Mouse (Mus musculus) urinary bladder, postnatal 36 days (tissue): ENCODE measurements around the gene Adamts13.

Source experiments
- DNase-seq, 2 experiments: peaks; one replicate each; pipeline ENCODE4 v3.0.0; 2022; ENCODE audit warnings: low spot score in 2 of 2, mixed read lengths in 1 of 2

Gene Adamts13

DNA sequence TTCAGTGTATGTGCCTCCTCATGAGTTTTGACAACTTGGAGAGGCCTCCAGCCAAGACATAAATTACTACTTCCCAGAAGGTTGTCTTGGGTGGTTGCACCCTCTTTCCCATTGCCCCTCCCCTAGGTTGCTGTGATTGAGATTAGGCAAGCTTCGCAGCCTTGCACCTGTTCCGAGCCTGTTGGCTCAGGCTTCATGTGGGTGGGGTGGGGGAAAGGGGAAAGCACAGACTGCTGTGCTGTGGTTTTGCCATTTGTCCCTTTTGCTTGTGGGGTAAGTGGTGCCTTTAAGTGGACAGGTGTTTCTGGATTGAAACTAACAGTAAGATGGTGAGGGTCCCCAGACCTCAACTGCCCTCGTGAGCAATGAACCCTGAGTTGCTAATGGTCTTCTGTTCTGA is 62.8 kb downstream of the Adamts13 start:
- DNase-seq = peak in 1 of 2 experiments; percentile 29

DNA sequence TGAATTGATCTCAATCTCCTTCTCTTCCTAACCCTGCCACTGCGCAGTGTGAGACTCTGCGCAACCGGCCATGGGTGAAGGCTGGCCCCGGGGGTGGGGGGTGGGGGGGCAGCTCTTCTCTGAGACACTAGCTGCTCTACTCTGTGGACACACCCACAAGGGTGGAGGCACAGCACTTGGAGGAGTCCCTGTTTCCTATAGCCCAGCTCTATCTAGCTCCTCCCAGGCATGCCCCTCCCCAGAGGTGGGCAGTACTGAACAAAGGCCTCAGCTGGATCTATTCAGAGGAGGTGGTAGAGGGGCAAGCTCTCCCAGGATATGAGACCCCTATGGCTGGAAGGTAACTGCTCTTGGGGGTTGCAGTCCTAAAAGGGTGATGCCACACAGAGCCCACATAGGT is 63.8 kb downstream of the Adamts13 start:
- DNase-seq = no peak

DNA sequence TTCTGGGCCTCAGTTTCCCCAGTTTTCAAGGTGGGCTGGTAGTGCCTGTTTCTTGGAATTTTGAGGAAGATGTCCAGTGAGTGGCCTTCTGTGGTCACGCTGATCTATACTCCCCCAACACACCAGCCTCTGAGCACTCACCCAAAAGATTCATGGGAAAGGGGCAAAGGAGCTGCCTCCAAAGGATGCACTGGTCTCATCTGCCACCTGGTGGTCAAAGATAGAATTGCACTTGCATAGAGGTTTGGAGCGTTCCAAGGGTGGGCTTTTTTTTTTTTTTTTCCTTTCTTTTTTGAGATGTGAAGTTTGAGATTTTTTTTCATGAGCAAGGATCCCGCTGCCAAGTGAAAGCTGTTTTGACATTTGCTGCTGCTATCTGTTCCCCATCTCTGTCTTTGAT is 65.4 kb downstream of the Adamts13 start:
- DNase-seq = peak; percentile 44 to 48

GRCm38 (mm10) chr2:27039286-27039685 is 66.1 kb downstream of the Adamts13 start:
- no peak for DNase-seq

DNA sequence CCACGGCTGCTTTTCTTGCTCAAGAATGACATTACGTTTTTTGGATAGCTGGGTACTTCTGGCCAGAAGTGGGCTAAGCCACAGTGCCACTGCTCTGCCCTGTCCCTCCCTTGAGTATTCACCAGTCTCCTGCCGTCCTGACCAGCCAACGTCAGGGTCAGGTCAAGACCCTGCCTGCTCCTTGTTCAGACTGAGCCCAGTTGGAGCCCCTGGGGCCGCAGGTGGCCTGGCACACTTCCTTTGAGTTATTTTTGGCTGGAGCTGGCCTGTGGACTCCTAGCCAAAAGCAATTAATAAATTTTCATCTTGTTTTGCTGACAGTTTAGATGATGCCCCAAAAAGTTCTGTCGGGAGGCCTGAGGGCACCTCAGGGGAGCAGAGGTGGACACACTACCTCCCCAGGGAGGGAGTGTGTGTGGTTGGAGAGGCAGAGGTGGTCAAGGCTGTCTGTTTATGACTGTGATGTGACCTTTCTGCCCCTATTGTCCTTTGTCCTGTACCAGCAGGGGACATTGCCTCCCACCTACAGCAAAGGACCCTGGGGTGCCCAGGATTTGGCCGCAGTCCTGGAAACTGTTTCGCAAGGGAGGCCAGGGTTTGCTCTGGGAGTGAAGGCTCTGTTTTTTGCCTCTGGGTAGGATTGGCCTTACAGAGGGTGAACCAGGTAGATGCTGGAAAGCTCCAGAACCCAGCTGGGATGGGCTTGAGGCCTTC is 69.1 kb downstream of the Adamts13 start:
- DNase-seq = peak in 1 of 2 experiments; percentile 36

DNA sequence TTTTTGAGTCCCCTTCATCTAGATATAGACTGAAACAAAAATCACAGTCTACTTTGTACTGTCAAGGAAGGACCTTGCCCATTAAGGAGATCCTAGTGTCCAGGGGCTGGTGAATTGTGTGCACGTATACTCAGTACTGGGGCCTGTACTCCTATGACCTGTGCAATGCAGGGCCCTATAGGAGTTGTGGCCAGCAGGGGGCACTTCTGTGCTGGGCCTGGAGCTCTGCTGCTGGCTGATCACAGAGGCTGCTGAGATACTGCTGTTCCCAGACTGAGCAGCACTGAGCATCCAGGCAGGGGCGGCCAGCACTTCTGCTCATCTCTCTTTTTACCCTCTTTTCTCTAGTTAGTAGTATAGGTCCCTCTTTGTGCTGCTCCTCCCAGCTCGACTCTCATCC is 70.2 kb downstream of the Adamts13 start:
- DNase-seq = peak; percentile 62 to 81

- DNase-seq = peak in 1 of 2 experiments; percentile 31
Observed at GRCm38 (mm10) chr2:27044166-27044565, 71.0 kb downstream of the Adamts13 start.

- DNase-seq = no peak
Observed at GRCm38 (mm10) chr2:27044641-27045040, 71.4 kb downstream of the Adamts13 start.

GRCm38 (mm10) chr2:27045979-27046770 is 73.0 kb downstream of the Adamts13 start:
- DNase-seq = peak in 1 of 2 experiments; percentile 75

DNA sequence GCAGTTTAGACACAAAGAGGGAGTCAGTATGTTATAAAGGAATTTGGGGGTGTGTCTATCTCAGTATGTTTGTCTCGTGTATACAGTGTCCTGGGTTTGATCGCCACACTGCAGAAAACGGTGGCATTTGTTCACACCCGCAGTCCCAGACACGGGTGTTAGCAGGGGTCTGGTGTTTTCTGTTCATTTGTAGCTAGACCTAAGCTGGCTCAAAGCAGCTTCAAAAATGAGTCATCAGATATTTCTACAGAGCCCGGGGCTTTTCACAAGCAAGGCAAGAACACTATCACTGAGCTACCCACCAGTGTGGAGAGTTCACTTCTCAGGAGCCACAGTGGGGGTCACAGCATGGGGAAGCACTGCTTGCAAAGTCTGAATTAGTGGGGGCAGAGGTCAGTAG is 76.2 kb downstream of the Adamts13 start:
- DNase-seq = no peak

GRCm38 (mm10) chr2:27058251-27058650 is 85.0 kb downstream of the Adamts13 start:
- DNase-seq = no peak

DNA sequence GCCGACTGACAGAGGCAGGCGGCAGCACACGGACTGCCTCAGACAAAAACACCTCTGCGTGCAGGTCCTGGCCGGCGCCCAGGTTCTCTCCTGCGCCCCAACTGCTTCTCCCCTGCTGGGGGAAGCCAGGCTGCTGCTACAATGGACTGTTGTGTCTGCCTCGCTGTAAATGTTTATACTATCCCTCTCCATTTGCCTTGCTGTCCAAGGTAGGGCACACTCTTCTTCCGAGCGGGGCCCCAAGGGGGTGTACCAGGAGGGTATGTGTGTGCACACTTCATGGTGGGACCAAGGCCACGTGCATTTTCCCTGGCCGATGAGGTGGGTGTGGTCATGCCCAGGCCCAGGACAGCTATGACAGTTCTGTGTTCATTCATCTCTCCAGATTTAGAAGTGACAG is 85.5 kb downstream of the Adamts13 start:
- DNase-seq = no peak

DNA sequence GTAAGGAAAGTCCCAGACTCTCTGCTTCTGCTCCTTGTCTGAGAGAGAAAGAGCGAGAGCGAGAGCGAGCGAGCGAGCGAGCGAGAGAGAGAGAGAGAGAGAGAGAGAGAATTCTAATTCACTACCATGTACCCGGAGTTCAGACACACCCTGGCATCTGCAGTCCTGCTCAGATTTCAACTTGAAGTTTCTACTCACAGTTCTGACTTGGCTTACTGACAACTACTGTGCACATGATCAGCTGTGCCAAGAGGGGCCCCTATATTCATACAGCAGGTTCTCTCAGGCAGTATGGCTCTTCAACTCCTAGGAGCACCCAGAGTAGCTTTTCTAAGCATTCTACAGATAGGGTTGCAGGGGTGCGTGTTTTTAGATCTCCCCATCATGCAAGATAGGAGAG is 86.0 kb downstream of the Adamts13 start:
- no peak for DNase-seq
